ENCODE assay signal across 17 mouse cellular contexts in the genomic region with DNA sequence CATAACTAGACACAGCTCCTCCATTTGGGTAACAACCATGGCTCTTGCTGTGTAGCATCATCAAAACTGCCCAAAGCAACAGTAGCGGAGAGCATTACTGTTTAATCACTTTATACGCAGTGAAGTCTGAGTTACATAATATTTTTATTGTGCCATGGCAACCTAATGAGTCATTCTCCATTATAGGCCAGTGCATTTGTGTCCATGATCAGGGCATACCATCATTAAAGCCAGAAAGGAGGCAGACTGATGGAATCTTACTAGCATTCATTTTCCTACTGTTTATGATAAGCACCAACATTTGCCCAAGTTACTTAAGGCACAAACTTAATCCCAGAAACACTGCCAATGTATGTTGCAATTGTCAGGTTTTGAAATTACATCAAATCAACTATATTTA.
"Had no signal": no experiment of that assay in that cellular context is flagged by ENCODE, and none has a peak within 500 bp of the region (broad histone marks: within the 10 kb centered on the region; RNA-seq: fewer than 3 reads in every experiment).

No protein-coding gene starts in this region.

- H3K9me3 ChIP-seq: lung, embryonic 15.5 days had no signal

- H3K4me1 ChIP-seq: lung, embryonic 15.5 days had no signal

- H3K27me3 ChIP-seq: lung, embryonic 15.5 days had no signal

- H3K27ac ChIP-seq: kidney, postnatal 0 days; left cerebral cortex, adult 2 months; liver, embryonic 14.5 days; lung, embryonic 15.5 days; stomach, postnatal 0 days had no signal

- H3K4me2 ChIP-seq: liver, embryonic 11.5 days; lung, embryonic 15.5 days; midbrain, embryonic 11.5 days had no signal

- H3K9ac ChIP-seq: liver, embryonic 14.5 days; lung, embryonic 15.5 days had no signal

- DNase-seq: kidney, adult 2 months; kidney, postnatal 36 days; lung, adult 18-20 months; lung, postnatal 10 days; lung, postnatal 4 days; midbrain, embryonic 14.5 days; right cerebral cortex, postnatal 4 days; thymus, adult 2 months; thymus, postnatal 14 days; thymus, postnatal 4 days had no signal

- H3K4me3 ChIP-seq: left cerebral cortex, adult 2 months; lung, embryonic 15.5 days had no signal

- H3K36me3 ChIP-seq: lung, embryonic 15.5 days had no signal
